Mouse (Mus musculus) bone marrow, adult 2 months (tissue): Measurements from ENCODE around the gene Zfp689.

Experiments used
- CTCF ChIP-seq: fragments of 200-500 bp; IDR thresholded peaks from 2 replicates; pipeline ENCODE4 v1.5.1; 2011; ENCODE audit warnings: low read length, control low read depth; ENCODE audit not compliant: control insufficient read depth, insufficient read depth
- POLR2A ChIP-seq: fragments of 200-500 bp; IDR thresholded peaks from 2 replicates; pipeline ENCODE4 v1.6.1; 2011; ENCODE audit warnings: low read depth, mild to moderate bottlenecking, control low read depth, low read length, borderline replicate concordance; ENCODE audit not compliant: control insufficient read depth

- TF ChIP-seq CTCF: no peak
- TF ChIP-seq POLR2A: no peak
Observed at GRCm38 (mm10) chr7:127491846-127492245, 42.9 kb upstream of the Zfp689 start.
